Mouse (Mus musculus): Measurements from ENCODE around the gene Brca1. TPM values are rescaled to one million over a fixed set of nuclear protein-coding genes. Genes with fewer than 3 reads are reported as not detected.

Brca1 gene
- total RNA-seq, 1 experiment = 63.5 TPM

DNA sequence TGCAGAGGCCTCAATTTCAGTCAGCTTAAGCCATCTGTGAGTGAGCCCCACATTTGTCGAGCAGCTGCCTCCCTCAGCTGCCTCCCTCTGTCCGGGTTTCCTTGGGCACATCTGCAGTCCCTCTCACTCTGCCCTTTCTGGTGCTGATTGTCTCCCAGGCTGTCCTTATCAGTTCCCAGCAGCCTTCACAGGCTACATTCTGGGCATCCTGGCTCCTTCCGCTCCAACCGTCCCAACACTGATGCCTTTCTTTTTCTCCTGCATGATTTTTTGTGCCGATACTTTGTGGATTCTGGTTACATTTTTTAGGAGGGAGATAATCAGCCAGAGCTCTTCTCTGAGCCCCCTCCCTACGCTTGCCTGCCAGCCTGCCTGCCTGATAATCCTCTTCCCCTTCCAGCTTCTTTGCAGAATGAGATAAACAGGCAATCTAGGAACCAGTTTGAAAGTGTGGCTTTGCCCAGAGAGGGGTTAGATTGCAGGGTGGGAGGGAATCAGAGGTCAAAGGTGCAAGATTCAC, 66.2 kb downstream of the Brca1 start:
- Histone ChIP-seq H3K36me3 (ENCODE audit: control insufficient read depth, insufficient read depth, low read length, poor library complexity, severe bottlenecking) (peaks cover 20% of the 10 kb centered on the region), H3K9ac (ENCODE audit: insufficient read depth, low read depth, low read length, poor library complexity, severe bottlenecking) (no peak overlapping the region), H3K27ac (ENCODE audit: insufficient read depth, low read depth, low read length, poor library complexity, severe bottlenecking) (no peak overlapping the region), H3K4me1 (ENCODE audit: control insufficient read depth in 2 of 2, insufficient read depth in 2 of 2, low read length in 2 of 2, poor library complexity in 1 of 2) (peaks cover 1 to 6% of the 10 kb centered on the region in 2 experiments; a peak in 1 of 4 replicates), H3K9me3 (ENCODE audit: control insufficient read depth, insufficient read depth, low read depth, low read length) (no peaks in the 10 kb centered on the region), H3K4me3 (ENCODE audit: insufficient read depth in 1 of 2, low read depth in 1 of 2, low read length in 2 of 2, poor library complexity in 1 of 2, severe bottlenecking in 1 of 2) (no peak overlapping the region)
- DNase-seq (ENCODE audit: low read depth, low spot score) = no peak
- TF ChIP-seq HCFC1 (IDR thresholded peaks at IDR 0.05; ENCODE audit: borderline replicate concordance, insufficient read depth, low read length) (no peak), ZNF384 (IDR thresholded peaks at IDR 0.05; ENCODE audit: low read depth, low read length) (no peak), ZC3H11A (IDR thresholded peaks at IDR 0.05; ENCODE audit: borderline replicate concordance, low read depth, low read length) (no peak), CHD2 (IDR thresholded peaks at IDR 0.05; ENCODE audit: low read depth, low read length) (no peak), MAFK (IDR thresholded peaks at IDR 0.05; ENCODE audit: insufficient read depth, low read depth, low read length) (no peak)
- in situ Hi-C loops (cut with MboI; ENCODE audit: low sequenced_read_pairs in 2 of 2, unreplicated experiment in 2 of 2) = no loop called here

DNA sequence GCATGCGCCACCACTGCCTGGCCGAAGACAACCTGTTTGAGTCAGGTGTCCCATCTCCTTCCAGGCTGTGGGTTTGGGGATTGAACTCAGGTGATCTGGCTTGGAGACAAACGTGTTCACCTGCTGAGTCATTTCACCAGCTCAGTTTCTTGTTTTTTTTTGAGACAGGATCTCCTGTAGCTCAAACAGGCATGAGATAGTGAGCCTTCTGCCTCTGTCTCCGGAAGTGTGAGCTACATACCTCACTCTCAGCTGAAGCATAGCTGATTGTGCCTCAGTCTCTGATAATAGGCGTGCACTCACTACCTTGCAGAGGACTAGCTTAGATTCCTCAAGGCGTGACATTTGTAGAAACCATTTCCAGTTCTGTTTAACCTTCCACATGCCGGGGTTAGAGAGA, 66.9 kb downstream of the Brca1 start:
- Histone ChIP-seq H3K9ac (ENCODE audit: insufficient read depth, low read depth, low read length, poor library complexity, severe bottlenecking) (no peak overlapping the region), H3K9me3 (ENCODE audit: control insufficient read depth, insufficient read depth, low read depth, low read length) (no peaks in the 10 kb centered on the region), H3K36me3 (ENCODE audit: control insufficient read depth, insufficient read depth, low read length, poor library complexity, severe bottlenecking) (peaks cover 20% of the 10 kb centered on the region), H3K27ac (ENCODE audit: insufficient read depth, low read depth, low read length, poor library complexity, severe bottlenecking) (no peak overlapping the region), H3K4me3 (ENCODE audit: insufficient read depth in 1 of 2, low read depth in 1 of 2, low read length in 2 of 2, poor library complexity in 1 of 2, severe bottlenecking in 1 of 2) (no peak overlapping the region), H3K4me1 (ENCODE audit: control insufficient read depth in 2 of 2, insufficient read depth in 2 of 2, low read length in 2 of 2, poor library complexity in 1 of 2) (peaks cover 4 to 9% of the 10 kb centered on the region in 2 experiments; a peak in 2 of 4 replicates)
- DNase-seq (ENCODE audit: low read depth, low spot score) = no peak
- TF ChIP-seq CHD2 (IDR thresholded peaks at IDR 0.05; ENCODE audit: low read depth, low read length) (no peak), ZNF384 (IDR thresholded peaks at IDR 0.05; ENCODE audit: low read depth, low read length) (no peak), ZC3H11A (IDR thresholded peaks at IDR 0.05; ENCODE audit: borderline replicate concordance, low read depth, low read length) (no peak), MAFK (IDR thresholded peaks at IDR 0.05; ENCODE audit: insufficient read depth, low read depth, low read length) (no peak), HCFC1 (IDR thresholded peaks at IDR 0.05; ENCODE audit: borderline replicate concordance, insufficient read depth, low read length) (no peak)
- in situ Hi-C loops (cut with MboI; ENCODE audit: low sequenced_read_pairs in 2 of 2, unreplicated experiment in 2 of 2) = no loop called here

GRCm38 (mm10) chr11:101484245-101484644, 67.5 kb downstream of the Brca1 start:
- H3K9me3 ChIP-seq (ENCODE audit: control insufficient read depth, insufficient read depth, low read depth, low read length) = no peaks in the 10 kb centered on the region
- peaks cover 15% of the 10 kb centered on the region for H3K36me3 ChIP-seq (ENCODE audit: control insufficient read depth, insufficient read depth, low read length, poor library complexity, severe bottlenecking)
- in situ Hi-C loops (cut with MboI; ENCODE audit: low sequenced_read_pairs in 2 of 2, unreplicated experiment in 2 of 2) = no loop called here
- H3K4me1 ChIP-seq (ENCODE audit: control insufficient read depth in 2 of 2, insufficient read depth in 2 of 2, low read length in 2 of 2, poor library complexity in 1 of 2) = peaks cover 8 to 11% of the 10 kb centered on the region in 2 experiments; a peak in 3 of 4 replicates
- no peak for DNase-seq (ENCODE audit: low read depth, low spot score)
- H3K9ac ChIP-seq (ENCODE audit: insufficient read depth, low read depth, low read length, poor library complexity, severe bottlenecking) = no peak overlapping the region
- H3K4me3 ChIP-seq (ENCODE audit: insufficient read depth in 1 of 2, low read depth in 1 of 2, low read length in 2 of 2, poor library complexity in 1 of 2, severe bottlenecking in 1 of 2) = no peak overlapping the region
- TF ChIP-seq MAFK (IDR thresholded peaks at IDR 0.05; ENCODE audit: insufficient read depth, low read depth, low read length) = no peak
- TF ChIP-seq CHD2 (IDR thresholded peaks at IDR 0.05; ENCODE audit: low read depth, low read length) = no peak
- TF ChIP-seq HCFC1 (IDR thresholded peaks at IDR 0.05; ENCODE audit: borderline replicate concordance, insufficient read depth, low read length) = no peak
- TF ChIP-seq ZNF384 (IDR thresholded peaks at IDR 0.05; ENCODE audit: low read depth, low read length) = no peak; the same call in 1 of the 2 replicates
- no peak for TF ChIP-seq ZC3H11A (IDR thresholded peaks at IDR 0.05; ENCODE audit: borderline replicate concordance, low read depth, low read length)
- H3K27ac ChIP-seq (ENCODE audit: insufficient read depth, low read depth, low read length, poor library complexity, severe bottlenecking) = no peak overlapping the region

GRCm38 (mm10) chr11:101483804-101484203, 68.0 kb downstream of the Brca1 start:
- Histone ChIP-seq H3K4me3 (ENCODE audit: insufficient read depth in 1 of 2, low read depth in 1 of 2, low read length in 2 of 2, poor library complexity in 1 of 2, severe bottlenecking in 1 of 2) (no peak overlapping the region), H3K4me1 (ENCODE audit: control insufficient read depth in 2 of 2, insufficient read depth in 2 of 2, low read length in 2 of 2, poor library complexity in 1 of 2) (peaks cover 9 to 15% of the 10 kb centered on the region in 2 experiments; a peak in 3 of 4 replicates), H3K9ac (ENCODE audit: insufficient read depth, low read depth, low read length, poor library complexity, severe bottlenecking) (no peak overlapping the region), H3K36me3 (ENCODE audit: control insufficient read depth, insufficient read depth, low read length, poor library complexity, severe bottlenecking) (peaks cover 15% of the 10 kb centered on the region), H3K27ac (ENCODE audit: insufficient read depth, low read depth, low read length, poor library complexity, severe bottlenecking) (no peak overlapping the region), H3K9me3 (ENCODE audit: control insufficient read depth, insufficient read depth, low read depth, low read length) (no peaks in the 10 kb centered on the region)
- in situ Hi-C loops (cut with MboI; ENCODE audit: low sequenced_read_pairs in 2 of 2, unreplicated experiment in 2 of 2) = no loop called here
- DNase-seq (ENCODE audit: low read depth, low spot score) = no peak
- TF ChIP-seq ZNF384 (IDR thresholded peaks at IDR 0.05; ENCODE audit: low read depth, low read length) (peak; percentile 51), MAFK (IDR thresholded peaks at IDR 0.05; ENCODE audit: insufficient read depth, low read depth, low read length) (no peak), HCFC1 (IDR thresholded peaks at IDR 0.05; ENCODE audit: borderline replicate concordance, insufficient read depth, low read length) (no peak), ZC3H11A (IDR thresholded peaks at IDR 0.05; ENCODE audit: borderline replicate concordance, low read depth, low read length) (no peak), CHD2 (IDR thresholded peaks at IDR 0.05; ENCODE audit: low read depth, low read length) (no peak)

Measured in ES-E14 (cell line).